Mouse (Mus musculus) midbrain, embryonic 10.5 days (tissue): ENCODE data around the gene Cacna1b. TPM values are rescaled to one million over a fixed set of nuclear protein-coding genes. Genes with fewer than 3 reads are reported as not detected.

Experiments used
- DNase-seq: peaks from one replicate; pipeline ENCODE4 v3.0.0-alpha.2; 2017; ENCODE audit warnings: low spot score
- H3K27ac ChIP-seq: fragments of 300-500 bp; sonication (generic); replicated peaks from 2 replicates; pipeline ENCODE4 v1.5.1; 2016; ENCODE audit warnings: mild to moderate bottlenecking
- H3K27me3 ChIP-seq: fragments of 300-500 bp; sonication (generic); 2 replicates; pipeline ENCODE4 v1.6.1; 2016; ENCODE audit warnings: low read depth, mild to moderate bottlenecking; ENCODE audit not compliant: poor library complexity, severe bottlenecking
- H3K36me3 ChIP-seq: fragments of 300-500 bp; sonication (generic); 2 replicates; pipeline ENCODE4 v1.6.1; 2016; ENCODE audit warnings: mild to moderate bottlenecking, moderate library complexity
- H3K4me1 ChIP-seq: fragments of 300-500 bp; sonication (generic); 2 replicates; pipeline ENCODE4 v1.6.1; 2016
- H3K4me3 ChIP-seq: fragments of 300-500 bp; sonication (generic); 2 replicates; pipeline ENCODE4 v1.5.1; 2016; ENCODE audit warnings: mild to moderate bottlenecking, moderate library complexity
- H3K9me3 ChIP-seq: fragments of 300-500 bp; sonication (generic); replicated peaks from 2 replicates; pipeline ENCODE4 v1.6.1; 2016; ENCODE audit warnings: mild to moderate bottlenecking
- WGBS: fragments of 180-500 bp; shearing (Covaris S2); methylation state at CpG from one replicate; pipeline ENCODE4 v1.1.7; 2016; 5-methylcytosine and 5-hydroxymethylcytosine counted together
- polyA plus RNA-seq: library from polyadenylated mRNA; unstranded; fragments of >200 nt; fragmentation: Nextera tagmentation; extraction: Ambion mirVana; gene quantifications from 2 replicates; pipeline ENCODE4 v1.2.1, GENCODE M21; 2016

Cacna1b gene
- polyA plus RNA-seq, 1 experiment from 2014 or later = 1.6 TPM

DNA sequence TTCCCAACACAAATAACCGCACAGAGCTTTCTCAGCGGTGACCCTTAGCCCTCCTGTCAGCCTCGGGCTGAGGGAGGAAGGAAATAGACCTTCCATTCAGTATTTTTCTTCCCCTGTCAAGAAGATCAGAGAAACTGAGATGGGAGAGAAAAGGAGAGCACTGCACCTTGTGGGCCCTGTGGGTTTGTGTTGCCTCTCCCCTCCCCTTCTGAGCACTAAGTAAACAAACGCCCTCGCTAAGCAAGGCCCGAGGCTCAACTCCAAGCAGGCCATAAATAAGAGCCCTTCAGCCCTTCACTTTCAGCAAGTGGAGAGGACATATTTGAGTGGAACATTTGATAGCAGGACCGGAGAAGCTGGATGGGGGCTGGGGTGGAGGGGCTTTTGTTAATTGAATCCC, 209.0 kb downstream of the Cacna1b start:
- Histone ChIP-seq H3K9me3 (no peaks in the 10 kb centered on the region), H3K36me3 (no peaks in the 10 kb centered on the region), H3K27me3 (no peaks in the 10 kb centered on the region), H3K4me1 (peaks cover 11% of the 10 kb centered on the region), H3K27ac (no peak overlapping the region), H3K4me3 (no peak overlapping the region)
- no peak for DNase-seq
- 53% methylated on average over 7 of the region's 7 CpGs for WGBS

Other genes with a start within 250 kb of the Cacna1b start
- 137 and 151 TPM in 2 replicates for gene Ehmt1, start 156.5 kb upstream of the Cacna1b start, polyA plus RNA-seq
- 16.0 and 16.2 TPM in 2 replicates for gene Arrdc1, start 172.1 kb upstream of the Cacna1b start, polyA plus RNA-seq
- gene Zmynd19, start 186.6 kb upstream of the Cacna1b start, polyA plus RNA-seq = 22.8 and 23.2 TPM in 2 replicates
- 33.9 and 36.3 TPM in 2 replicates for gene Dph7, start 199.2 kb upstream of the Cacna1b start, polyA plus RNA-seq
- gene Mrpl41, start 211.9 kb upstream of the Cacna1b start, polyA plus RNA-seq = 139 and 143 TPM in 2 replicates
- gene Pnpla7, start 212.9 kb upstream of the Cacna1b start, polyA plus RNA-seq = 5.0 and 5.3 TPM in 2 replicates